Mouse (Mus musculus) left cerebral cortex, adult 18-20 months (tissue): ENCODE results near the gene Stxbp5l. TPM values are rescaled to one million over a fixed set of nuclear protein-coding genes. Genes with fewer than 3 reads are reported as not detected.
"Not testable (repeated sequence)": the region's sequence is repeated elsewhere in the genome, so short reads cannot be mapped to it uniquely, and the experiment has no call there.

Experiments
- DNase-seq, 2 experiments: peaks; one replicate each; pipeline ENCODE4 v3.0.0; 2021 to 2022; ENCODE audit warnings: low spot score in 2 of 2, mixed read lengths in 1 of 2
- total RNA-seq, 2 experiments: library from RNA; stranded (reverse); gene quantifications; 2 replicates each; pipeline ENCODE4 v1.2.3; 2021

Gene Stxbp5l
- total RNA-seq, 2 experiments from 2014 or later = 109 to 119 TPM

GRCm38 (mm10) chr16:37292593-37292992, 92.2 kb downstream of the Stxbp5l start:
- no peak for DNase-seq

GRCm38 (mm10) chr16:37280206-37280605, 104.6 kb downstream of the Stxbp5l start:
- no peak for DNase-seq

GRCm38 (mm10) chr16:37273681-37274080, 111.1 kb downstream of the Stxbp5l start:
- DNase-seq = no peak

GRCm38 (mm10) chr16:37261678-37262077, 123.1 kb downstream of the Stxbp5l start:
- DNase-seq = no peak

- DNase-seq = no peak
These were observed 165.6 kb downstream of the Stxbp5l start for GRCm38 (mm10) chr16:37219151-37219550.

GRCm38 (mm10) chr16:37208783-37209182, 176.0 kb downstream of the Stxbp5l start:
- no peak for DNase-seq

GRCm38 (mm10) chr16:37194152-37194551, 190.6 kb downstream of the Stxbp5l start:
- no peak for DNase-seq

- DNase-seq = not testable (repeated sequence)
These were observed 259.6 kb downstream of the Stxbp5l start for GRCm38 (mm10) chr16:37125190-37125589.

GRCm38 (mm10) chr16:37109285-37109684, 275.5 kb downstream of the Stxbp5l start:
- DNase-seq = peak; percentile 13 to 33

- DNase-seq = no peak
These were observed 276.0 kb downstream of the Stxbp5l start for GRCm38 (mm10) chr16:37108763-37109162.

GRCm38 (mm10) chr16:37094169-37094833, 290.5 kb downstream of the Stxbp5l start:
- DNase-seq = no peak

- DNase-seq = no peak
These were observed 295.1 kb downstream of the Stxbp5l start for GRCm38 (mm10) chr16:37089648-37090047.

- no peak for DNase-seq
These were observed 312.4 kb downstream of the Stxbp5l start for GRCm38 (mm10) chr16:37072354-37072753.

Other genes starting within 250 kb of the Stxbp5l start
- 10 to 100 TPM; 15.1 to 15.5 TPM for gene Gtf2e1, start 154.8 kb upstream of the Stxbp5l start, total RNA-seq
- gene Rabl3, start 154.9 kb upstream of the Stxbp5l start, total RNA-seq = 1 to 10 TPM; 8.3 TPM
- not detected for gene Hgd, start 195.2 kb upstream of the Stxbp5l start, total RNA-seq